Mouse (Mus musculus) bone marrow, adult 2 months (tissue): ENCODE results near the gene Ube2s. TPM values are rescaled to one million over a fixed set of nuclear protein-coding genes. Genes with fewer than 3 reads are reported as not detected.

ENCODE experiments used
- H3K27ac ChIP-seq: fragments of 200-500 bp; 2 replicates; pipeline ENCODE4 v1.5.1; 2012; ENCODE audit warnings: low read depth, mild to moderate bottlenecking, control low read depth, inconsistent platforms, low read length; ENCODE audit not compliant: control insufficient read depth, poor library complexity, insufficient read depth
- H3K4me1 ChIP-seq: fragments of 200-500 bp; 2 replicates; pipeline ENCODE4 v1.6.1; 2011; ENCODE audit warnings: low read length; ENCODE audit not compliant: control insufficient read depth, insufficient read depth
- H3K4me3 ChIP-seq: fragments of 200-500 bp; replicated peaks from 2 replicates; pipeline ENCODE3; 2011; ENCODE audit warnings: mild to moderate bottlenecking, low read depth, low read length, control low read depth; ENCODE audit not compliant: control insufficient read depth
- CTCF ChIP-seq: fragments of 200-500 bp; IDR thresholded peaks from 2 replicates; pipeline ENCODE4 v1.5.1; 2011; ENCODE audit warnings: low read length, control low read depth; ENCODE audit not compliant: control insufficient read depth, insufficient read depth
- POLR2A ChIP-seq: fragments of 200-500 bp; IDR thresholded peaks from 2 replicates; pipeline ENCODE4 v1.6.1; 2011; ENCODE audit warnings: low read depth, mild to moderate bottlenecking, control low read depth, low read length, borderline replicate concordance; ENCODE audit not compliant: control insufficient read depth
- WGBS: fragments of 180-500 bp; shearing (Covaris S2); methylation state at CpG from one replicate; pipeline ENCODE4 v1.1.7; 2018; 5-methylcytosine and 5-hydroxymethylcytosine counted together
- polyA plus RNA-seq: library from polyadenylated mRNA; stranded (reverse); fragments of >200 nt; gene quantifications from 2 replicates; pipeline ENCODE4 v1.2.4, GENCODE M21; 2011; ENCODE audit warnings: low replicate concordance; ENCODE audit not compliant: missing spikeins, insufficient read depth, insufficient read length

The Ube2s gene
- polyA plus RNA-seq, 1 experiment = 367 TPM

GRCm38 (mm10) chr7:4776131-4776530 is 36.3 kb downstream of the Ube2s start:
- no peak overlapping the region for H3K4me3 ChIP-seq
- no peaks in the 10 kb centered on the region for H3K4me1 ChIP-seq
- no peak for TF ChIP-seq CTCF
- TF ChIP-seq POLR2A = no peak
- 58% methylated on average over 10 of the region's 10 CpGs for WGBS
- no peak overlapping the region for H3K27ac ChIP-seq

- Histone ChIP-seq H3K4me1 (no peaks in the 10 kb centered on the region), H3K4me3 (no peak within 1 kb of the TSS), H3K27ac (no peak within 1 kb of the TSS)
- TF ChIP-seq CTCF (no peak), POLR2A (no peak)
- 75% methylated on average over 5 of the region's 5 CpGs for WGBS
These were observed 41.2 kb downstream of the Ube2s start, which contains the start of gene Fam71e2 for GRCm38 (mm10) chr7:4771202-4771601. Fam71e2 (minus strand) TSS chr7:4771302.

DNA sequence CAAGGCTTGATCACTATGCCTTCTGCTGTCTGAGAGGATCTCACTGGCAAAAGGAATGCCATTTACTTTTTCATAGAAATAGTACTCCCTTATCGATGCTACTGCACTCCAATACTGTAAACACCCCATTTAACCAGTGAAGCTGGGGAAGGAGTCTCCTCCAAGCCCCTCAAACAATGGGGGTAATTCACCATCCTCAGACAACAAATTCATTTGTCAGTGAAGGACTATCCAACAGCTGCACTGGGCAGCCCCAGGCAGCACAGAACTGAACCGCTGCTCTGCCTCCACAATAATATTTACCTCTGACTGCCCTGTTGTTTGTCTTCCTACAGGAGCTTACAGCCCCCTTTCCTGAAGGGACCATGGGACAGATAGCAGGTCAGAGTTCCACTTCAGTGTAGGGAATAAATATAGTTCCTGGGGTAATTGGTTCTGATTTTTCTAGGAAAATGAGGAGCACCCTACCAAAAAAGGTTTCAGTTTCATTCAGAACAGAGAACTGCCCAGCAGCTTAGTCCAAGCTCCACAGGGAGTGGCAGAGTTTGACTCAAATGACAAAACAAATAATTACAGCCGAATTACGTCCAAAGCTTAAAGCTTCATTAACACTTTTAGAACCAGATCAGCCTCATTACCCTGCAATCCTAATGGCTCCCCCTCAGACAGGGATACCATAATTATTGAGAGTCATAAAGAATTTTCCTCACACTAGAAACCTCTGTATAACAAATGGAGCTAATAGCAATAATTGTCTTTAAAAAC is 47.3 kb downstream of the Ube2s start:
- WGBS = 45% methylated on average over 4 of the region's 4 CpGs
- Histone ChIP-seq H3K27ac (no peak overlapping the region), H3K4me1 (no peaks in the 10 kb centered on the region)

GRCm38 (mm10) chr7:4759670-4760069 is 52.7 kb downstream of the Ube2s start:
- WGBS = 39% methylated on average over 1 of the region's 1 CpGs
- H3K4me1 ChIP-seq = no peaks in the 10 kb centered on the region
- no peak overlapping the region for H3K27ac ChIP-seq
- H3K4me3 ChIP-seq = no peak overlapping the region
- TF ChIP-seq POLR2A = no peak
- TF ChIP-seq CTCF = no peak

More for the DNA sequence above, 47.3 kb downstream of the Ube2s start:
- TF ChIP-seq CTCF (no peak), POLR2A (no peak)
- H3K4me3 ChIP-seq = no peak overlapping the region

DNA sequence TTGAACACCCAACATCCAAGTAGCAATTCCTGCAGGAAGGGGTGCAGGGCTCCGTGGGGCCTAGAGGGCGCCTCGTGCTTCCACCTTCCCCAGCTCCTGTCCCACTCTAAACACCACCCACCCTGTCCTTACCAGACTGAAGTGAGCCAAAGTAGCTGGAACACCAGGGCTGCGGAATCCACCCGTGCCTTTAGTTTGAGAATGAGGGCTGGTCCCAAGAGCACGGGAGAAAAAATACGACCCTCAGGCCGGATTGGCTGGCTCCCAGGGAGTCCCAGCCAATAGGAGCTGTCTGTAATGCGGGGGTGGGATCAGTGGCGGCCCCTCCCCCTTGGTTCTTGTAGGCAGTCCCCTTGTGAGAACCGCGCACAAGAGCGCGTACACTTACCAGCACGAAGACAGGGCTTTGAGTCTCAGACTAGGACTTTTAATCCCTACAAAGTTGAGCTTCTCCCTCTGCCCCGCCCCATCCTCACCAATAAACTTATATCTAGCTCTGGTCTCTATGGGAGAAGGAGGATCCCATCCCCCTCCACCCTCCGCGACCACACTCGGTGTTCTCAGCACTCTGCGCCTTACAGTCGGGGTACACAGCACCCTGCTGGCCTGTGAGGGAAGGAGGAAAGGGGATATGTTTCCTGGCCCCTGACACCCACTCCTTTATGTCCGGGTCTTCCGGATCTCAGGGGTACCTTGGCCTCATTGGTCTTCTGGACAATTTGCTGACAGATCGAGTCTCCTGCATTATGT is 59.4 kb downstream of the Ube2s start, which contains the start of gene Cox6b2:
TSS of gene Cox6b2 (minus strand) at position 274 of the 750 bp plus-strand sequence.
- Histone ChIP-seq H3K4me1 (peaks cover 9% of the 10 kb centered on the region), H3K4me3 (peak within 1 kb of the TSS; percentile 58), H3K27ac (peak within 1 kb of the TSS; percentile 35)
- WGBS = 8% methylated on average over 24 of the region's 24 CpGs
- TF ChIP-seq CTCF (no peak), POLR2A (0 out of 2 replicates have a peak, but pooled peaks have one; percentile 24)

- Histone ChIP-seq H3K4me1 (peaks cover 9% of the 10 kb centered on the region), H3K27ac (peak overlapping the region; percentile 35), H3K4me3 (peak overlapping the region; percentile 58)
- no peak for TF ChIP-seq POLR2A
- TF ChIP-seq CTCF = no peak
- WGBS = 2% methylated on average over 30 of the region's 30 CpGs
These were observed 60.2 kb downstream of the Ube2s start for GRCm38 (mm10) chr7:4751971-4752820.

- Histone ChIP-seq H3K4me3 (no peak overlapping the region), H3K4me1 (peaks cover 11% of the 10 kb centered on the region), H3K27ac (peak overlapping the region; percentile 17; the same call in 1 of the 2 replicates)
- 49% methylated on average over 2 of the region's 2 CpGs for WGBS
- TF ChIP-seq POLR2A (no peak), CTCF (no peak)
These were observed 63.2 kb downstream of the Ube2s start for GRCm38 (mm10) chr7:4749169-4749568.
